Mouse (Mus musculus): ENCODE data around the gene Atxn2.

GRCm38 (mm10) chr5:121832376-121833155 lies 121.4 kb downstream of the Atxn2 start:
- TF ChIP-seq TAL1 (IDR thresholded peaks at IDR 0.05; ENCODE audit: low read length) (no peak), GATA1 (IDR thresholded peaks at IDR 0.05; ENCODE audit: low read length) (no peak)

Data from erythroblast, embryonic 14.5 days (primary cell).